Mouse (Mus musculus): ENCODE data around the gene Mvk.

Mvk gene

DNA sequence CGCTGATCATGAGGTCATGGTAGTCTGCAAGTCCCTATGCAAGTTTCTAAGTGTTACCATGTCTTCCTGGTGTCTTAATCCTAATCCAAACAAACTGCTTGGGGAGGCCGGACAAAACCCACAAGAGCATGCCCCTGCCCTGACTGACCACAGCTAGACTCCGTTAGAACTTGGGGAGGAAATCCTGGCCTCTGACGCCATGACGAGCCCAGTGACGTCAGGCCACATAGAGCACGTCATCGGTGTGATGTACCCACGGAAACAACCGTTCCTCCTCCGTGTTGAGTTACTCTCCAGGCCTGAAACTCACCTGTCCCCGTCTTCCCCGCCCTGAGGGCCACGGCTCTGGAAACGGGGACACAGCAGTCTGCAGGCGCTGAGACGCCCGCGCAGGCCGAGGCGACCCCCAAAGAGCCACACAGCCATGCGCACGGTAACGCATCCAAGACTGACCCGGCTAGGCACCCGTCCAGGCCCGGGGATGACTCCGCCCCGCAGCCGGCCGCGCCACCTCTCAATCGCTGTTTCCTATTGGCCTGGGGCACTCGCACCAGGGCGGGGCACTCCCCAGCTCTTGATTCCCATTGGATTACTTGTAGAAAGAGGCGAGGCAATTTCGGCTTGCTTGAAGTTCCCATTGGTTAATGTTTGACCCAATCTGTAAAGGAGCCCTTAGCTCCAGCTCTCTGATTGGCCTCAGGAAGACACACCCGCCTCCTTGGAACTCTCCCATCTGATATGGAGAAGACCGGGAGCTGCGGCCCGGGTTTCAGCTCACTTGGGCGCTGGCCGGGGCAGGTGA, at the start of gene Mvk, which contains the start of gene Mmab:
Gene Mvk (plus strand): TSS at position 704 of the 802 bp plus-strand sequence.
Gene Mmab (minus strand): TSS at position 495 of the 802 bp plus-strand sequence.
- peak; percentile 99 for DNase-seq (ENCODE audit: low spot score)

- no peak for DNase-seq (ENCODE audit: low spot score)
These were observed 37.5 kb upstream of the Mvk start for GRCm38 (mm10) chr5:114406592-114406991.

DNA sequence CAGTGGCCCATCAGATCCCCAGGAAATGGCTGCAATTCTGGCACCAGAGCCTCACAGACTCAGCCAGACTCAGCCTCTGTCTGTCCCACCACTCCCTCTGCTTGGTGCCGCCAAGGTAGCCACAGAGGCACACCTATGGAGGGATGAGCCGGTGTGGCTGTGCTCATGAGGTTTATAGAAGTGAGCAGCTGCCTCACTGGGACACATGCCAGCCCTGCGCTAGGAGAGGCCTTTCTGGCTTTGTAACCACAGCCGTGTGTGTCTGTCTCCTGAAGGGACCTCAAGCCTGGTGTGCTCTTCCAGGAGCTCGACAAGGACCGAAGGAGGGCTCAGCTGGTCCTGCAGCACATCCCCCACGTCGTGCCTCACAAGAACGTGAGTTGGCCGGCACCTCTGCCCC, 36.8 kb upstream of the Mvk start:
- peak; percentile 32 for DNase-seq (ENCODE audit: low spot score)

DNA sequence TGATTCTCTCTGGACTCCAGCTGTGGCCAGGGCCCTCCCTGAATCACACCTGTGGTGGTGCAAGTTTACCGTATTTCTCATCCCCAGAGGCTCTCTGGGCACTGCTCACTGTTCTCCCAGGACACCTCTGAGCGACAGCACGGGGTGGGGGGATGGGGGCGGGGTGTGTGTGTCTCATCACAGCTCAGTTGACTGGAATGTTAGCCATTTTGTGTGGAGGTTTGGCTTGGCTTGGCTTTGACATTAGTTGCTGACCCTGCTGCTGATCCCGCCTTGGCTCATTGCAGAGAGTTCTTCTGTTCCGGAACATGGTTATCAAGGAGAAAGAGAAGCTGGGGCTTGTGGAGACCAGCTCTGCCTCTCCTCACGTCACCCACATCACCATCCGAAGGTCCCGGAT, 36.3 kb upstream of the Mvk start:
- no peak for DNase-seq (ENCODE audit: low spot score)

- DNase-seq (ENCODE audit: low spot score), result no peak
These were observed 35.2 kb upstream of the Mvk start for GRCm38 (mm10) chr5:114408846-114409245.

GRCm38 (mm10) chr5:114410429-114410828, 33.6 kb upstream of the Mvk start:
- no peak for DNase-seq (ENCODE audit: low spot score)

GRCm38 (mm10) chr5:114412361-114412998, 31.6 kb upstream of the Mvk start:
- no peak for DNase-seq (ENCODE audit: low spot score)

DNA sequence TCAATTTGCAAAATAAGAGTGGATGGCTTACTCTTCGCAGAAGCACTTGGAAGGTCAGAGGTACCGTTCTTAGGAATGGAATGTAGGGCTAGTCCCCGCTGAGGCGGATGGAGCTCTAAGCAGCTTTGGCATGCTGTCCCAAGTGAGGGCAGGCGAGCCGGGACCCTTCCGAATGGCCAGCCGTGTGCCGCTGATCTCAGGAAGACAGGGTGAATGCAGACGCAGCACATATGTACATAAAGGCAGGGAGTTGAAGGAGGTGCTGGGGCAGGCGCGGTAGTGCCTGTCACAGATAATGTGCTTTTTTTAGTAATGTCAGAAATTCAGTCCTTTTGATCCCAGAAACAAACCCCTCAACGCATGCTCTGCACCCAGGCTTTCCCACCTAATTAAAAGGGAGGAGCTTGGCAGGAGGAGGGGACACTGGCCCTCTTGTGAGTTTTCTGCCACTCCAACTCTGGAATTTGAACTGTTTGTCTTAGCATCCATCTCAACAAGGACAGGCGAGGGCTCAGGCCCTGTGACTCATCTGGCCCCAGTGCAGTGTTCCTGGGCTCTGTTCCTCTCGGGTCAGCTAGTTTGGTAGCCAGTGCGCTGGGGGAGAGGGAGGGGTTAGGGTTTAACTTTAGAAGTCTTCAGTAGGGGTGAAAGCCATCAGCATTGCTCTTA, 30.9 kb upstream of the Mvk start:
- DNase-seq (ENCODE audit: low spot score), result peak; percentile 58

- DNase-seq (ENCODE audit: low spot score), result peak; percentile 73
These were observed 28.5 kb upstream of the Mvk start for GRCm38 (mm10) chr5:114415606-114416005.

- DNase-seq (ENCODE audit: low spot score), result peak; percentile 81
These were observed 27.2 kb upstream of the Mvk start for GRCm38 (mm10) chr5:114416855-114417254.

- no peak for DNase-seq (ENCODE audit: low spot score)
These were observed 25.5 kb upstream of the Mvk start for GRCm38 (mm10) chr5:114418541-114418940.

GRCm38 (mm10) chr5:114421561-114422298, 22.3 kb upstream of the Mvk start:
- no peak for DNase-seq (ENCODE audit: low spot score)

DNA sequence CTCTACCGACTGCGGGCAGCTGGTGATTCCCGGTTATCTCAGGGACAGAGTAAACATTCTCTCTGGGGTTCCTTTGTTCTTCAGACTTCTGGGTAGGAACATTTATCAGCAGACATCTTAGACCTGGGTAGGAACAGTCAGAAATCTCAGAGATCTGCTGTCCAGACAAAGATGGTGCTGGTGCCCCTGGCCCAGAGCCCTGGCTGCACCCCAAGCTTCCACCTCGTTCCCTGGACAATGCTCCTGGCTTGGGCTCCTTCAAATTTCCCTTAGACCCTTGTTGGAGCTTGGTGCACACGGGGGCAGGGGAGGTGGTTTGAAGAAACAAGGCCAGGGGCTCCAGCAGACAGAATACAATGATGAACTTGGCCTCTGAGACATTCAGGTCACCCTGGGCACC, 21.5 kb upstream of the Mvk start:
- DNase-seq (ENCODE audit: low spot score), result no peak

- DNase-seq (ENCODE audit: low spot score), result no peak
These were observed 20.1 kb upstream of the Mvk start for GRCm38 (mm10) chr5:114423961-114424360.

DNA sequence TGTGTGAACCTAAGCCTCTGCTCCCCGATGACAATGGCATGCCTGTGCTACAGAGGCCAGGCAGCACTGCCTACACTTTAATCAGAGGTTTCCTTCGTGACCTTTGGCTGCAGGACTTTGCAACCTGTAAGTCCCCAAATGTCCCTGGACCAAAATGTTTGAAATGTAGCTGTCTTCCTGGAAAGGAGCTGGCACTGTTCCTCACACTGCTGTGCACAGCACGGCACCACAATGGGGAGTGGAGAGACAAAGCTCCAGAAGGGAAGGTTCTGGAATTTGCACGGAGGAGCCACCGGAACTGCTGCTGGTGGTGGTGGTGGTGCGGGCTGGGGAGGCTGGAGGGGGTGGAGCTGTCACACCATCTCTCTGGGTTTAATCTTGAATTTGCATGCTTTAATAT, 17.3 kb upstream of the Mvk start:
- DNase-seq (ENCODE audit: low spot score), result no peak

DNA sequence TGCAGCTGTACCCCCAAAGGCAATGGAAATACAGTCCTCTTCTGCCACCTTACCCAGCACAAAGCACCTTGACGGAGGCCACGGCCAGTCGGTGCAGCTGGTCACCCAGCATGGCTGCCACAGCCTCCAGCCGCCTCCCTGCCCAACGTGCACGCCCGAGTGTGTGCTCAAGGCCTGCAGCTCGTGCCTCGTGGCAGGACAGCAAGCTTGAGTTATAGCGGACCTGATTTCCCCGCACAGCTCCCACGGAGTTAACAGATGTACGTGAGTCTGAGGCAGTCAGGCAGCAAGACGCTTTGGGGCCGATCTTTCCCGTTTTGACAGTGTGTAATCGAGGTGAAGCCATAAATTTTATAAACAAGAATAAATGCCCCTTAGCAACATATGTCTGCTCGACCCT, 15.4 kb upstream of the Mvk start:
- no peak for DNase-seq (ENCODE audit: low spot score)

GRCm38 (mm10) chr5:114429781-114430180, 14.3 kb upstream of the Mvk start:
- peak; percentile 21 for DNase-seq (ENCODE audit: low spot score)

- DNase-seq (ENCODE audit: low spot score), result no peak
These were observed 9.7 kb upstream of the Mvk start for GRCm38 (mm10) chr5:114434359-114434758.

DNA sequence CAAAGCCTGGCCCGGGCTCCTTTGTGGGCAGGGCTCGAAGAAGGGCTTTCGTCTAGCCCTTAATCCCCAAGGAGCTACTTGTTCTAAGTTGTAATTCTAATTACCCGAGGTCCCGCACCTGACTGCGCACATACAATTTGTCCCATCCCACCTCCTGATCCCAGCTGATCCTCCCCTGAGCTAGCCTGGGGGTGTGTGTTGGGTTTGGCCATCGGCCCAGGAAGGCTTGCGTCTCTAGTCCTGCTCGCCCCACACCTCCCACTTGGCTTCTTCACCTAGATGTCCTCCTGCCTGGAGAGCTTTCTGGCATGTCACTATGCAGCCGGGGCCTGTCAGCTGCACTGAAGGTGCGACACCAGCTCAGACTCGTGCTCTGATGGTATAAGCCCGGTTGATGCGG, 8.5 kb upstream of the Mvk start:
- DNase-seq (ENCODE audit: low spot score), result no peak

DNA sequence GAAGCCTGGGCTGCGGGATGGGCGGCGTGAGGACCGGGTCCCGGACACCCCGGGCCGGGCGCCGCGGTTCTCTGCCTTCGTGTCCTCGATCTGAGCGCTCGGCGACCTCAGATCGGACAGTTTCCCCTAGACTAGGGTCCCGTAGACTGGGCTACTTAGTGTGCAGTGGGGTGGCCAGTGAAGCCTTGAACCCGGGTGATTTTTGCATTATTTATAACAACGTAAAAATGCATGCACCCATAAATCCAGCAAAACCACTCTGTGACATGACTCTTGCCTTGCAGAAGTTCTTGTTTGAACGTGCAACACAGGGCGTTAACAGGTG, 261 bp downstream of the Mvk start:
- DNase-seq (ENCODE audit: low spot score), result no peak

DNA sequence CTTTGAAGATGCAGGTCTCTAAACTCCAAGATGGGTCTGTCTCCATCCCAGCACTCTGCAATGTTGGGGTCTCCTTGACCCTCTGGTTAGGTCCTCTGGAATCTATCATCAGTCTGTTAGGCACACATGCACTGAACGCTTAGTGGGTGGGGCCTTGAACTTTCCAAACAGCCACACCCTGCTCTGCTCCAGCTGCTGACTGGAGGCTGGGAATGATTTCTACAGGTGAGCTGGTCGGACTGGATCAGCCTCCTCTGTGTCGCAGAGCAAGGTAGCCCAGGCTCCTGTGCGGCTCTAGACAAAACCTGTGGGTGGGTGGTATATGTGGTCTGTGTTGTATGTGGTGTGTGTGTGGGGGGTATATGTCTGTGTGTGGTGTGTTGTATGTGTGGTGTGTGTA, 4.9 kb downstream of the Mvk start:
- no peak for DNase-seq (ENCODE audit: low spot score)

DNA sequence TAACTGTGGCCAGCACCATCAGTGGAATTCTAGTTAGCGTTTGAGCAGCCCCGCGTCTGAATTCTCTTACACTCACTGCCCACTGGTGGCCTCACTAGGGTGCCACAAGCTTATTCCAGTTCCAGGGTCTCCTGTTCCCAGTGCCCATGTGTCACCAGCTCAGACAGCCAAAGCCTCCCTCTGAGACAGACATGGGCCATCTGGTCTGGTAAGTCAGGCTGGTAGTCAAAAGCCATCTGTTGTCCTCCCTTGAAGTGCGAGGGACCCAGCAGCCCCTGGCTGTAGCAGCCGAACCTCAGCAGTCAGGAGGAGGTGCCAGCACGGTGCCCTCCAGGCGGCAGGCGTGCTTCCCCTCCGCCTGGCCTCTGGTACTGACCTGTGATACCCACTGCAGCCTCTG, 12.2 kb downstream of the Mvk start:
- DNase-seq (ENCODE audit: low spot score), result no peak

Measured in adipocyte (in vitro differentiated cells).